Mouse (Mus musculus): Measurements from ENCODE around the gene Rai1.

Gene Rai1

GRCm38 (mm10) chr11:60192534-60192933 is 87.7 kb downstream of the Rai1 start:
- DNase-seq (ENCODE audit: low spot score) = no peak

GRCm38 (mm10) chr11:60193556-60193955 is 88.7 kb downstream of the Rai1 start:
- DNase-seq (ENCODE audit: low spot score) = no peak

GRCm38 (mm10) chr11:60195108-60195507 is 90.3 kb downstream of the Rai1 start:
- peak; percentile 58 for DNase-seq (ENCODE audit: low spot score)

- no peak for DNase-seq (ENCODE audit: low spot score)
These were observed 91.5 kb downstream of the Rai1 start for GRCm38 (mm10) chr11:60196344-60196743.

GRCm38 (mm10) chr11:60197998-60198619 is 93.3 kb downstream of the Rai1 start:
- no peak for DNase-seq (ENCODE audit: low spot score)

- DNase-seq (ENCODE audit: low spot score) = no peak
These were observed 93.8 kb downstream of the Rai1 start for GRCm38 (mm10) chr11:60198651-60199050.

- peak; percentile 95 for DNase-seq (ENCODE audit: low spot score)
These were observed 94.9 kb downstream of the Rai1 start for GRCm38 (mm10) chr11:60199702-60200184.

GRCm38 (mm10) chr11:60200384-60200783 is 95.6 kb downstream of the Rai1 start:
- no peak for DNase-seq (ENCODE audit: low spot score)

GRCm38 (mm10) chr11:60202710-60203638 is 98.2 kb downstream of the Rai1 start:
- no peak for DNase-seq (ENCODE audit: low spot score)

- DNase-seq (ENCODE audit: low spot score) = no peak
These were observed 100.2 kb downstream of the Rai1 start for GRCm38 (mm10) chr11:60205026-60205425.

GRCm38 (mm10) chr11:60206207-60206606 is 101.4 kb downstream of the Rai1 start:
- no peak for DNase-seq (ENCODE audit: low spot score)

- no peak for DNase-seq (ENCODE audit: low spot score)
These were observed 103.4 kb downstream of the Rai1 start for GRCm38 (mm10) chr11:60208201-60208600.

GRCm38 (mm10) chr11:60208712-60209111 is 103.9 kb downstream of the Rai1 start:
- no peak for DNase-seq (ENCODE audit: low spot score)

- DNase-seq (ENCODE audit: low spot score) = no peak
These were observed 104.6 kb downstream of the Rai1 start for GRCm38 (mm10) chr11:60209217-60209932.

GRCm38 (mm10) chr11:60209933-60210249 is 105.1 kb downstream of the Rai1 start:
- DNase-seq (ENCODE audit: low spot score) = no peak

- peak; percentile 95 for DNase-seq (ENCODE audit: low spot score)
These were observed 105.5 kb downstream of the Rai1 start for GRCm38 (mm10) chr11:60210305-60210724.

GRCm38 (mm10) chr11:60211152-60211551 is 106.3 kb downstream of the Rai1 start:
- DNase-seq (ENCODE audit: low spot score) = no peak

- DNase-seq (ENCODE audit: low spot score) = no peak
These were observed 106.9 kb downstream of the Rai1 start for GRCm38 (mm10) chr11:60211761-60212160.

GRCm38 (mm10) chr11:60213266-60213665 is 108.5 kb downstream of the Rai1 start:
- no peak for DNase-seq (ENCODE audit: low spot score)

- no peak for DNase-seq (ENCODE audit: low spot score)
These were observed 111.9 kb downstream of the Rai1 start for GRCm38 (mm10) chr11:60216671-60217070.

GRCm38 (mm10) chr11:60217467-60217866 is 112.7 kb downstream of the Rai1 start:
- DNase-seq (ENCODE audit: low spot score) = no peak

- no peak for DNase-seq (ENCODE audit: low spot score)
These were observed 114.8 kb downstream of the Rai1 start for GRCm38 (mm10) chr11:60219609-60220008.
